Mouse (Mus musculus): ENCODE data around the gene Gm13539. TPM values are rescaled to one million over a fixed set of nuclear protein-coding genes. Genes with fewer than 3 reads are reported as not detected.
A peak's percentile ranks its signal among the peaks of the same experiment; 100 is the strongest.
"Not testable (repeated sequence)": the region's sequence is repeated elsewhere in the genome, so short reads cannot be mapped to it uniquely, and the experiment has no call there.

Gene Gm13539
- polyA plus RNA-seq, 1 experiment: not detected

DNA sequence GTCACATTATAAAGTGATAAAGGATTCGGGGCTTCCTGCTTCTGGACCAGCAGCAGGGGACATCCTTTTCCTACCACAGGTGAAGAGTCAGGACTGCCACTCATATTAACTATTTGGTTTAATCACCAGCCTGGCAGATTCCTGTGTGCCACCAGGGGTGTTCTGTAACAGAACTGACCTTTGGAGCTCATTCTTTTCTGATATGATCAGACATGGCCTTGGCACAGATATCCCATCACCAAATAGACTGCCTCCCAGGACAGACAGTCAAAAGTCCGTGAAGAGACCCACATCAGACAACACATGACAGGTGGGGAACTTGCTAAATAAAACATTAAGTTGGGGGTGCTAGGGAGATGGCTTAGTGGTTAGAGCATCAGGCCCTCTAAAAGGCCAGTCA lies 29.7 kb downstream of the Gm13539 start:
- Histone ChIP-seq H3K36me3 (ENCODE audit: control insufficient read depth, insufficient read depth, low read length, poor library complexity, severe bottlenecking) (no peaks in the 10 kb centered on the region), H3K27me3 (ENCODE audit: control insufficient read depth, insufficient read depth, low read length, poor library complexity, severe bottlenecking) (no peaks in the 10 kb centered on the region), H3K9ac (ENCODE audit: low read depth, poor library complexity, severe bottlenecking) (no peak overlapping the region), H3K9me3 (replicated peaks; ENCODE audit: control insufficient read depth, insufficient read depth, low read length, poor library complexity, severe bottlenecking) (no peaks in the 10 kb centered on the region), H3K27ac (ENCODE audit: insufficient read depth, low read length) (no peak overlapping the region), H3K4me3 (ENCODE audit: low read depth, low read length) (no peak overlapping the region), H3K4me1 (ENCODE audit: control insufficient read depth, insufficient read depth, low read length) (no peaks in the 10 kb centered on the region)
- TF ChIP-seq POLR2A (IDR thresholded peaks at IDR 0.05; ENCODE audit: insufficient read depth, low read length) (no peak), CTCF (IDR thresholded peaks at IDR 0.05; ENCODE audit: low read depth, low read length) (no peak), EP300 (IDR thresholded peaks at IDR 0.05; ENCODE audit: insufficient read depth, low read depth, low read length) (no peak)

DNA sequence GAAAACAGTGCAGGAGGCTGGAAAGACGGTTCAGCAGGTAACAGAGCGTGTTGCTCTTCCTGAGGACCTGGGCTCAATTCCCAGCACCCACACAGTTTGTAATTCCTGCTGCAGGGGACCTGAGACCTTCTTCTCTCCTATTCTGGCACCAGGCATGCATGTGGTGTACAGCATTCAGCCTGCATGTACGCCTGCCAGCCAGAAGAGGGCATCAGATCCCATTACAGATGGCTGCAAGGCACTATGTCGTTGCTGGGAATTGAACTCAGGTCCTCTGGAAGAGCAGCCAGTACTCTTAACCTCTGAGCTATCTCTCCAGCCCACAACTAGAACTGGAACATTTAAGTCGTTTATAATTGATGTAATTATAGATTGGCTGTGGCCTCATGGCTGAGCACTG lies 31.3 kb downstream of the Gm13539 start:
- Histone ChIP-seq H3K36me3 (ENCODE audit: control insufficient read depth, insufficient read depth, low read length, poor library complexity, severe bottlenecking) (no peaks in the 10 kb centered on the region), H3K4me1 (ENCODE audit: control insufficient read depth, insufficient read depth, low read length) (no peaks in the 10 kb centered on the region), H3K9ac (ENCODE audit: low read depth, poor library complexity, severe bottlenecking) (no peak overlapping the region), H3K4me3 (ENCODE audit: low read depth, low read length) (no peak overlapping the region), H3K27ac (ENCODE audit: insufficient read depth, low read length) (no peak overlapping the region), H3K9me3 (replicated peaks; ENCODE audit: control insufficient read depth, insufficient read depth, low read length, poor library complexity, severe bottlenecking) (no peaks in the 10 kb centered on the region), H3K27me3 (ENCODE audit: control insufficient read depth, insufficient read depth, low read length, poor library complexity, severe bottlenecking) (no peaks in the 10 kb centered on the region)
- TF ChIP-seq EP300 (IDR thresholded peaks at IDR 0.05; ENCODE audit: insufficient read depth, low read depth, low read length): no peak
- TF ChIP-seq CTCF (IDR thresholded peaks at IDR 0.05; ENCODE audit: low read depth, low read length): peak; percentile 72

DNA sequence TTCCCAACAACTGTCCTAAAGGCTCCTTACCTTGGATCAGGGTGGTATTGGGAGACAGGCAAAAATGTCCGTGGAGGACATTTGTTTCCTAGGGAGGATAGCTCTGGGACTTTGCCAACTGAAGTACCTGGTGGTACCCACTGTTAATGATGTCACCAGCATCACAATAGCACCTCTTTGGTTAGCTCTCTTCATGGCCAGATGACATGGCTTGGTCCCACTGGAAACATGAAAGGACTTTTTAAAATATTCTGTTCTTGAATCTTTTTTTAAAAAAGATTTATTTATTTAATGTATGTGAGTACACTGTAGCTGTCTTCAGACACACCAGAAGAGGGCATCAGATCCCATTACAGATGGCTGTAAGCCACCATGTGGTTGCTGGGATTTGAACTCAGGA lies 33.7 kb downstream of the Gm13539 start, which contains the start of gene Glt6d1:
Gene Glt6d1, minus strand, starts transcription at position 101 of the 400 bp plus-strand sequence.
- H3K4me3 ChIP-seq (ENCODE audit: low read depth, low read length); H3K9ac ChIP-seq (ENCODE audit: low read depth, poor library complexity, severe bottlenecking); H3K27ac ChIP-seq (ENCODE audit: insufficient read depth, low read length); H3K9me3 ChIP-seq (replicated peaks; ENCODE audit: control insufficient read depth, insufficient read depth, low read length, poor library complexity, severe bottlenecking); H3K36me3 ChIP-seq (ENCODE audit: control insufficient read depth, insufficient read depth, low read length, poor library complexity, severe bottlenecking); H3K4me1 ChIP-seq (ENCODE audit: control insufficient read depth, insufficient read depth, low read length); H3K27me3 ChIP-seq (ENCODE audit: control insufficient read depth, insufficient read depth, low read length, poor library complexity, severe bottlenecking): not testable (repeated sequence)

DNA sequence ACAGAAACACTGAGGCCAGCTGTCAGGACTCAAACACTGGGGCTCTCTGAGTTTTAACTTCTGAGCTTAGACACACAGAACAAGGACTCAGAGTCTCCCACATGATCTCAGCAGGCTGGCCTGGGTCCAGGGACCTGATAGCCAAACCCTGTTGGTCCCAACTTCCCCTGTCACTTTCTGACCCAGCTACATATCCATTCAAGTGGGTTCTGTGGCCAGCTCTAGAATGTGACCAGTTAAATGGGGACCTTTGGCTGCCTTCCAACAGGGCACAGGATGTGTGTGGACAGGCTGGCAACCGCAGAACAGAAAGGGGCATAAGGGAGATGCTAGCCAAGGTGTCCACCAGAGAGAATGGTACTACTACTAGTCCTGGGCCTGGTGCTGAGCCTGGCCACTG lies 40.7 kb downstream of the Gm13539 start, which contains the start of gene Lcn9:
Gene Lcn9, plus strand, starts transcription at position 348 of the 400 bp plus-strand sequence.
- TF ChIP-seq EP300 (IDR thresholded peaks at IDR 0.05; ENCODE audit: insufficient read depth, low read depth, low read length) (no peak), CTCF (IDR thresholded peaks at IDR 0.05; ENCODE audit: low read depth, low read length) (no peak), POLR2A (IDR thresholded peaks at IDR 0.05; ENCODE audit: insufficient read depth, low read length) (no peak)
- no peaks in the 10 kb centered on the region for H3K4me1 ChIP-seq (ENCODE audit: control insufficient read depth, insufficient read depth, low read length)
- no peaks in the 10 kb centered on the region for H3K36me3 ChIP-seq (ENCODE audit: control insufficient read depth, insufficient read depth, low read length, poor library complexity, severe bottlenecking)
- no peak within 1 kb of the TSS for H3K4me3 ChIP-seq (ENCODE audit: low read depth, low read length)
- no peaks in the 10 kb centered on the region for H3K9me3 ChIP-seq (replicated peaks; ENCODE audit: control insufficient read depth, insufficient read depth, low read length, poor library complexity, severe bottlenecking)
- H3K9ac ChIP-seq (ENCODE audit: low read depth, poor library complexity, severe bottlenecking): no peak within 1 kb of the TSS
- H3K27me3 ChIP-seq (ENCODE audit: control insufficient read depth, insufficient read depth, low read length, poor library complexity, severe bottlenecking): no peaks in the 10 kb centered on the region
- no peak within 1 kb of the TSS for H3K27ac ChIP-seq (ENCODE audit: insufficient read depth, low read length)

DNA sequence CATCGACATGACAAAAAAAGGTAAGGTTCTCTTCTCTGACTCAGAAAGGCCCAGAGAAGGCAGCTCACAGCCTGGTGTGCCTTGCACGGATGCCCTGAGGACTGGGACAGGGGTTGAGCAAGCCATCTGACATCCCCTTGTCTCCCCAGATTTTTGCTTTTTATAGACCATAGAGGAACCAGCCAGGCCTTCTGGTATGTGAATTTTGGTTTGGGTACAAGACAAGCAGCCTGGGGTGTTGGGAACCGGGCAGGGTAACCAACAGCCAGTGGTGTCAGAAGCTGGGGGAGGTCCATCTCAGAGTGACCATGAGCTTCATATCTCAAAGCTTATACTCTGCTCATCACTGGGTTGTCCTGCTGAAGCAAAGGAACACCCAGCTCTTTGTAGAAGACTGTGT lies 42.7 kb downstream of the Gm13539 start:
- no peak overlapping the region for H3K4me3 ChIP-seq (ENCODE audit: low read depth, low read length)
- H3K4me1 ChIP-seq (ENCODE audit: control insufficient read depth, insufficient read depth, low read length): no peaks in the 10 kb centered on the region
- TF ChIP-seq CTCF (IDR thresholded peaks at IDR 0.05; ENCODE audit: low read depth, low read length) (no peak), EP300 (IDR thresholded peaks at IDR 0.05; ENCODE audit: insufficient read depth, low read depth, low read length) (no peak)
- H3K27ac ChIP-seq (ENCODE audit: insufficient read depth, low read length): no peak overlapping the region
- no peaks in the 10 kb centered on the region for H3K27me3 ChIP-seq (ENCODE audit: control insufficient read depth, insufficient read depth, low read length, poor library complexity, severe bottlenecking)
- no peaks in the 10 kb centered on the region for H3K36me3 ChIP-seq (ENCODE audit: control insufficient read depth, insufficient read depth, low read length, poor library complexity, severe bottlenecking)
- H3K9ac ChIP-seq (ENCODE audit: low read depth, poor library complexity, severe bottlenecking): no peak overlapping the region
- no peaks in the 10 kb centered on the region for H3K9me3 ChIP-seq (replicated peaks; ENCODE audit: control insufficient read depth, insufficient read depth, low read length, poor library complexity, severe bottlenecking)

DNA sequence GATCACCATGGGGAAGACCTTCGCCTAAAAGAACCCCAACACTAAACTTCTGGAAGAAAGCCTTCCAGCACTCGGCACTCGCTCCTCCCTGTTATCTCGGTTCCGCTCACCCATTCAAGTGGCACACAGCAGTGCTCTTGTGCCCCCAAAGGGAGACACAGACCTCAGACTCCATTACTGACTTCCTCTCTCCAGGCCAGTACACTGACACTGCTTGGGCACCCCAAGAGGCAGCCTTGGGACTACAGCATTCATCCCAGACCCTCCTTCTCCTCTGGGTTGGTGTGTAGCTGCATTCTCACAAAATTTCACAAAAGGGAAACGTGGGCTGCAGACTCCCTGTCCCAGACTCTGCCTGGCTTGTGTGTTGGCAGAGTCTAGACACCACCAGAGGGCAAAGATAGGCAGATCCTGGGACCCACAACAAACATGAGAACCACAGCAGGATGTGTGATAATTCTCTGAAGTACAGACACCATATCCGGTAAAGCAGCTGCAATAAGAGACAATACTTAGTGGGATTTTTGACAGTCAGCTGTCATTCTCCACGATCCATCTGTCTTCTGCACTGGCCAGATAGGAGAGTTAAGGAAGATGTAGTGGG lies 46.4 kb downstream of the Gm13539 start:
- Histone ChIP-seq H3K36me3 (ENCODE audit: control insufficient read depth, insufficient read depth, low read length, poor library complexity, severe bottlenecking) (no peaks in the 10 kb centered on the region), H3K9ac (ENCODE audit: low read depth, poor library complexity, severe bottlenecking) (no peak overlapping the region), H3K27ac (ENCODE audit: insufficient read depth, low read length) (no peak overlapping the region), H3K9me3 (replicated peaks; ENCODE audit: control insufficient read depth, insufficient read depth, low read length, poor library complexity, severe bottlenecking) (no peaks in the 10 kb centered on the region), H3K4me3 (ENCODE audit: low read depth, low read length) (no peak overlapping the region), H3K27me3 (ENCODE audit: control insufficient read depth, insufficient read depth, low read length, poor library complexity, severe bottlenecking) (no peaks in the 10 kb centered on the region), H3K4me1 (ENCODE audit: control insufficient read depth, insufficient read depth, low read length) (no peaks in the 10 kb centered on the region)
- no peak for TF ChIP-seq CTCF (IDR thresholded peaks at IDR 0.05; ENCODE audit: low read depth, low read length)
- no peak for TF ChIP-seq EP300 (IDR thresholded peaks at IDR 0.05; ENCODE audit: insufficient read depth, low read depth, low read length)
- no peak for TF ChIP-seq POLR2A (IDR thresholded peaks at IDR 0.05; ENCODE audit: insufficient read depth, low read length)
